Mouse (Mus musculus) hindbrain, embryonic 15.5 days (tissue): Measurements from ENCODE around the gene Egr2. TPM values are rescaled to one million over a fixed set of nuclear protein-coding genes. Genes with fewer than 3 reads are reported as not detected.

Source experiments
- ATAC-seq: fragments of 200-750 bp; cut with Nextera tagmentation; 2 replicates; pipeline ENCODE4 v1.8.0; 2017; ENCODE audit warnings: low read depth, moderate number of reproducible peaks, moderate TSS enrichment; ENCODE audit not compliant: low FRiP score
- H3K27ac ChIP-seq: fragments of 300-500 bp; sonication (generic); replicated peaks from 2 replicates; pipeline ENCODE4 v1.5.1; 2015; ENCODE audit warnings: mild to moderate bottlenecking, inconsistent platforms
- H3K27me3 ChIP-seq: fragments of 300-500 bp; sonication (generic); 2 replicates; pipeline ENCODE4 v1.6.1; 2015; ENCODE audit warnings: control low read depth, inconsistent platforms
- H3K36me3 ChIP-seq: fragments of 300-500 bp; sonication (generic); 2 replicates; pipeline ENCODE4 v1.6.1; 2015; ENCODE audit warnings: control low read depth, inconsistent platforms
- H3K4me1 ChIP-seq: fragments of 300-500 bp; sonication (generic); replicated peaks from 2 replicates; pipeline ENCODE4 v1.6.1; 2015; ENCODE audit warnings: control low read depth, inconsistent platforms
- H3K4me2 ChIP-seq: fragments of 300-500 bp; sonication (generic); 2 replicates; pipeline ENCODE4 v1.6.1; 2015; ENCODE audit warnings: moderate library complexity, mild to moderate bottlenecking, inconsistent platforms
- H3K4me3 ChIP-seq: fragments of 300-500 bp; sonication (generic); 2 replicates; pipeline ENCODE4 v1.5.1; 2015; ENCODE audit warnings: mild to moderate bottlenecking, inconsistent platforms
- H3K9ac ChIP-seq: fragments of 300-500 bp; sonication (generic); 2 replicates; pipeline ENCODE4 v1.6.1; 2015; ENCODE audit warnings: inconsistent platforms
- H3K9me3 ChIP-seq: fragments of 300-500 bp; sonication (generic); 2 replicates; pipeline ENCODE4 v1.6.1; 2016; ENCODE audit warnings: control low read depth, inconsistent platforms
- WGBS: fragments of 180-500 bp; shearing (Covaris S2); methylation state at CpG from one replicate; pipeline ENCODE4 v1.1.7; 2015; 5-methylcytosine and 5-hydroxymethylcytosine counted together
- polyA plus RNA-seq: library from polyadenylated mRNA; unstranded; fragments of >200 nt; fragmentation: Nextera tagmentation; extraction: Ambion mirVana; gene quantifications from 2 replicates; pipeline ENCODE4 v1.2.1, GENCODE M21; 2015

The Egr2 gene
- polyA plus RNA-seq, 1 experiment from 2014 or later: 1.6 TPM

GRCm38 (mm10) chr10:67540591-67540990 is 5.3 kb downstream of the Egr2 start:
- Histone ChIP-seq H3K4me2 (no peak overlapping the region), H3K27me3 (peaks cover 72% of the 10 kb centered on the region), H3K9me3 (no peaks in the 10 kb centered on the region), H3K4me3 (no peak overlapping the region), H3K36me3 (peaks cover 2% of the 10 kb centered on the region; the same call in 1 of the 2 replicates), H3K9ac (no peak overlapping the region), H3K27ac (no peak overlapping the region), H3K4me1 (peaks cover 51% of the 10 kb centered on the region)
- ATAC-seq: no peak
- WGBS: 14% methylated on average over 19 of the region's 19 CpGs

- H3K9ac ChIP-seq: peak overlapping the region; percentile 92
- 0 out of 2 replicates have a peak, but pooled peaks have one; percentile 4 for ATAC-seq
- H3K27me3 ChIP-seq: peaks cover 7% of the 10 kb centered on the region
- peak overlapping the region; percentile 81 for H3K4me3 ChIP-seq
- H3K9me3 ChIP-seq: no peaks in the 10 kb centered on the region
- peak overlapping the region; percentile 97 for H3K27ac ChIP-seq
- 2% methylated on average over 20 of the region's 20 CpGs for WGBS
- H3K4me1 ChIP-seq: peaks cover 45% of the 10 kb centered on the region
- peaks cover 2% of the 10 kb centered on the region; the same call in 1 of the 2 replicates for H3K36me3 ChIP-seq
- peak overlapping the region; percentile 79 for H3K4me2 ChIP-seq
Measured at GRCm38 (mm10) chr10:67547850-67548260, 12.6 kb downstream of the Egr2 start.

- Histone ChIP-seq H3K36me3 (peaks cover 2% of the 10 kb centered on the region; the same call in 1 of the 2 replicates), H3K27ac (peak overlapping the region; percentile 97), H3K27me3 (0 out of 2 replicates have a peak, but pooled peaks cover 3% of the 10 kb centered on the region), H3K4me3 (peak overlapping the region; percentile 81), H3K4me2 (peak overlapping the region; percentile 79), H3K9me3 (no peaks in the 10 kb centered on the region), H3K4me1 (peaks cover 45% of the 10 kb centered on the region), H3K9ac (peak overlapping the region; percentile 92)
- ATAC-seq: peak; percentile 86
- WGBS: under 1% methylated on average over 71 of the region's 73 CpGs
Measured at GRCm38 (mm10) chr10:67548261-67548854, 13.1 kb downstream of the Egr2 start.

- peak; percentile 98 for ATAC-seq
- 0 out of 2 replicates have a peak, but pooled peaks cover 7% of the 10 kb centered on the region for H3K27me3 ChIP-seq
- peaks cover 2% of the 10 kb centered on the region; the same call in 1 of the 2 replicates for H3K36me3 ChIP-seq
- H3K27ac ChIP-seq: peak within 1 kb of the TSS; percentile 97
- peak within 1 kb of the TSS; percentile 79 for H3K4me2 ChIP-seq
- H3K4me1 ChIP-seq: peaks cover 45% of the 10 kb centered on the region
- peak within 1 kb of the TSS; percentile 92 for H3K9ac ChIP-seq
- H3K9me3 ChIP-seq: no peaks in the 10 kb centered on the region
- WGBS: under 1% methylated on average over 77 of the region's 79 CpGs
- peak within 1 kb of the TSS; percentile 81 for H3K4me3 ChIP-seq
Measured at GRCm38 (mm10) chr10:67548877-67549731, 13.8 kb downstream of the Egr2 start, which contains the start of gene Ado. Gene Ado (minus strand): TSS chr10:67548955.

- no peak overlapping the region for H3K9ac ChIP-seq
- no peaks in the 10 kb centered on the region for H3K36me3 ChIP-seq
- 81% methylated on average over 4 of the region's 4 CpGs for WGBS
- no peak for ATAC-seq
- H3K27me3 ChIP-seq: peaks cover 16% of the 10 kb centered on the region
- no peak overlapping the region for H3K4me3 ChIP-seq
- peaks cover 11% of the 10 kb centered on the region for H3K4me1 ChIP-seq
- H3K4me2 ChIP-seq: no peak overlapping the region
- H3K9me3 ChIP-seq: no peaks in the 10 kb centered on the region
- H3K27ac ChIP-seq: no peak overlapping the region
Measured at GRCm38 (mm10) chr10:67558053-67558452, 22.8 kb downstream of the Egr2 start.

GRCm38 (mm10) chr10:67559765-67560394 is 24.6 kb downstream of the Egr2 start:
- ATAC-seq: peak; percentile 34; the same call in 1 of the 2 replicates
- Histone ChIP-seq H3K4me1 (peaks cover 11% of the 10 kb centered on the region), H3K4me2 (peak overlapping the region; percentile 11; the same call in 1 of the 2 replicates), H3K27me3 (peaks cover 24% of the 10 kb centered on the region), H3K9ac (no peak overlapping the region), H3K36me3 (no peaks in the 10 kb centered on the region), H3K9me3 (no peaks in the 10 kb centered on the region), H3K27ac (no peak overlapping the region), H3K4me3 (no peak overlapping the region)
- 25% methylated on average over 13 of the region's 13 CpGs for WGBS

- H3K4me1 ChIP-seq: peaks cover 11% of the 10 kb centered on the region
- H3K9me3 ChIP-seq: no peaks in the 10 kb centered on the region
- peaks cover 24% of the 10 kb centered on the region for H3K27me3 ChIP-seq
- H3K36me3 ChIP-seq: no peaks in the 10 kb centered on the region
- no peak for ATAC-seq
- no peak overlapping the region for H3K4me3 ChIP-seq
- H3K4me2 ChIP-seq: no peak overlapping the region
- H3K27ac ChIP-seq: no peak overlapping the region
- WGBS: 81% methylated on average over 1 of the region's 1 CpGs
- H3K9ac ChIP-seq: no peak overlapping the region
Measured at GRCm38 (mm10) chr10:67561185-67561584, 25.9 kb downstream of the Egr2 start.

GRCm38 (mm10) chr10:67564509-67564908 is 29.2 kb downstream of the Egr2 start:
- no peak overlapping the region for H3K9ac ChIP-seq
- WGBS: 93% methylated on average over 7 of the region's 7 CpGs
- ATAC-seq: no peak
- H3K4me2 ChIP-seq: no peak overlapping the region
- H3K27me3 ChIP-seq: peaks cover 24% of the 10 kb centered on the region
- no peaks in the 10 kb centered on the region for H3K9me3 ChIP-seq
- no peak overlapping the region for H3K27ac ChIP-seq
- H3K4me3 ChIP-seq: no peak overlapping the region
- H3K36me3 ChIP-seq: no peaks in the 10 kb centered on the region
- peaks cover 10% of the 10 kb centered on the region for H3K4me1 ChIP-seq

- Histone ChIP-seq H3K4me3 (no peak overlapping the region), H3K9me3 (no peaks in the 10 kb centered on the region), H3K4me2 (no peak overlapping the region), H3K27ac (no peak overlapping the region), H3K36me3 (no peaks in the 10 kb centered on the region), H3K9ac (no peak overlapping the region), H3K4me1 (no peaks in the 10 kb centered on the region), H3K27me3 (peaks cover 23% of the 10 kb centered on the region)
- ATAC-seq: no peak
- WGBS: 52% methylated on average over 8 of the region's 8 CpGs
Measured at GRCm38 (mm10) chr10:67566104-67566503, 30.8 kb downstream of the Egr2 start.

GRCm38 (mm10) chr10:67569539-67569938 is 34.3 kb downstream of the Egr2 start:
- no peaks in the 10 kb centered on the region for H3K36me3 ChIP-seq
- no peaks in the 10 kb centered on the region for H3K4me1 ChIP-seq
- H3K27ac ChIP-seq: no peak overlapping the region
- H3K4me3 ChIP-seq: no peak overlapping the region
- H3K9me3 ChIP-seq: no peaks in the 10 kb centered on the region
- no peak overlapping the region for H3K4me2 ChIP-seq
- H3K27me3 ChIP-seq: no peaks in the 10 kb centered on the region
- no peak for ATAC-seq
- no peak overlapping the region for H3K9ac ChIP-seq
- WGBS: 80% methylated on average over 7 of the region's 7 CpGs

- 95% methylated on average over 14 of the region's 14 CpGs for WGBS
- no peak overlapping the region for H3K4me3 ChIP-seq
- H3K4me1 ChIP-seq: no peaks in the 10 kb centered on the region
- no peak overlapping the region for H3K27ac ChIP-seq
- ATAC-seq: no peak
- no peaks in the 10 kb centered on the region for H3K36me3 ChIP-seq
- H3K9me3 ChIP-seq: no peaks in the 10 kb centered on the region
- H3K27me3 ChIP-seq: no peaks in the 10 kb centered on the region
- no peak overlapping the region for H3K9ac ChIP-seq
- no peak overlapping the region for H3K4me2 ChIP-seq
Measured at GRCm38 (mm10) chr10:67571443-67571842, 36.2 kb downstream of the Egr2 start.

- no peaks in the 10 kb centered on the region for H3K9me3 ChIP-seq
- ATAC-seq: no peak
- H3K4me1 ChIP-seq: no peaks in the 10 kb centered on the region
- H3K27me3 ChIP-seq: no peaks in the 10 kb centered on the region
- H3K4me3 ChIP-seq: no peak overlapping the region
- no peak overlapping the region for H3K27ac ChIP-seq
- no peak overlapping the region for H3K9ac ChIP-seq
- no peak overlapping the region for H3K4me2 ChIP-seq
- no peaks in the 10 kb centered on the region for H3K36me3 ChIP-seq
- 55% methylated on average over 8 of the region's 8 CpGs for WGBS
Measured at GRCm38 (mm10) chr10:67573310-67573709, 38.0 kb downstream of the Egr2 start.
